Mouse (Mus musculus): ENCODE results near the gene Vav1.

Gene Vav1

GRCm38 (mm10) chr17:57278943-57279590 is at the start of gene Vav1:
Gene Vav1, plus strand, starts transcription at chr17:57279100.
- WGBS = 74% methylated on average over 26 of the region's 26 CpGs

GRCm38 (mm10) chr17:57229851-57230727 is 48.8 kb upstream of the Vav1 start:
- WGBS = 78% methylated on average over 15 of the region's 15 CpGs

GRCm38 (mm10) chr17:57230728-57231125 is 48.2 kb upstream of the Vav1 start:
- WGBS = 65% methylated on average over 6 of the region's 6 CpGs

GRCm38 (mm10) chr17:57232200-57232599 is 46.7 kb upstream of the Vav1 start:
- 88% methylated on average over 1 of the region's 1 CpGs for WGBS

GRCm38 (mm10) chr17:57233038-57233437 is 45.9 kb upstream of the Vav1 start:
- WGBS = 59% methylated on average over 7 of the region's 7 CpGs

- WGBS = 81% methylated on average over 12 of the region's 12 CpGs
Observed at GRCm38 (mm10) chr17:57234254-57234928, 44.5 kb upstream of the Vav1 start.

- 94% methylated on average over 5 of the region's 5 CpGs for WGBS
Observed at GRCm38 (mm10) chr17:57235803-57236202, 43.1 kb upstream of the Vav1 start.

GRCm38 (mm10) chr17:57237181-57237580 is 41.7 kb upstream of the Vav1 start:
- 95% methylated on average over 9 of the region's 9 CpGs for WGBS

GRCm38 (mm10) chr17:57243650-57244370 is 35.1 kb upstream of the Vav1 start:
- 82% methylated on average over 10 of the region's 10 CpGs for WGBS

- 93% methylated on average over 10 of the region's 10 CpGs for WGBS
Observed at GRCm38 (mm10) chr17:57245311-57245929, 33.5 kb upstream of the Vav1 start.

- WGBS = 4% methylated on average over 18 of the region's 18 CpGs
Observed at GRCm38 (mm10) chr17:57246663-57247392, 32.1 kb upstream of the Vav1 start.

GRCm38 (mm10) chr17:57247393-57248200 is 31.3 kb upstream of the Vav1 start:
- under 1% methylated on average over 46 of the region's 46 CpGs for WGBS

- WGBS = under 1% methylated on average over 12 of the region's 12 CpGs
Observed at GRCm38 (mm10) chr17:57248201-57248699, 30.6 kb upstream of the Vav1 start, which contains the start of gene Gpr108. Gene Gpr108, minus strand, starts transcription at chr17:57248446.

GRCm38 (mm10) chr17:57248771-57249170 is 30.1 kb upstream of the Vav1 start:
- 7% methylated on average over 13 of the region's 13 CpGs for WGBS

GRCm38 (mm10) chr17:57249186-57250181 is 29.4 kb upstream of the Vav1 start, which contains the start of gene Trip10:
Gene Trip10, plus strand, starts transcription at chr17:57249455.
- under 1% methylated on average over 50 of the region's 52 CpGs for WGBS

GRCm38 (mm10) chr17:57250461-57251160 is 28.3 kb upstream of the Vav1 start:
- 7% methylated on average over 33 of the region's 33 CpGs for WGBS

- 93% methylated on average over 3 of the region's 3 CpGs for WGBS
Observed at GRCm38 (mm10) chr17:57251431-57251830, 27.5 kb upstream of the Vav1 start.

All from cerebral cortex, adult 2 months (tissue).